Mouse (Mus musculus) heart, adult 8-10 months (tissue): ENCODE results near the gene Tent4b. TPM values are rescaled to one million over a fixed set of nuclear protein-coding genes. Genes with fewer than 3 reads are reported as not detected.
"Not testable (repeated sequence)": the region's sequence is repeated elsewhere in the genome, so short reads cannot be mapped to it uniquely, and the experiment has no call there.

Experiments
- DNase-seq: peaks from one replicate; pipeline ENCODE4 v3.0.0; 2022; ENCODE audit warnings: low spot score
- total RNA-seq, 4 experiments: library from RNA; stranded (reverse); gene quantifications; 2 replicates each; pipeline ENCODE4 v1.2.4; 2022

Tent4b gene
- total RNA-seq: 10 to 100 TPM; 17.2 to 20.5 (median 18.7) TPM

DNA sequence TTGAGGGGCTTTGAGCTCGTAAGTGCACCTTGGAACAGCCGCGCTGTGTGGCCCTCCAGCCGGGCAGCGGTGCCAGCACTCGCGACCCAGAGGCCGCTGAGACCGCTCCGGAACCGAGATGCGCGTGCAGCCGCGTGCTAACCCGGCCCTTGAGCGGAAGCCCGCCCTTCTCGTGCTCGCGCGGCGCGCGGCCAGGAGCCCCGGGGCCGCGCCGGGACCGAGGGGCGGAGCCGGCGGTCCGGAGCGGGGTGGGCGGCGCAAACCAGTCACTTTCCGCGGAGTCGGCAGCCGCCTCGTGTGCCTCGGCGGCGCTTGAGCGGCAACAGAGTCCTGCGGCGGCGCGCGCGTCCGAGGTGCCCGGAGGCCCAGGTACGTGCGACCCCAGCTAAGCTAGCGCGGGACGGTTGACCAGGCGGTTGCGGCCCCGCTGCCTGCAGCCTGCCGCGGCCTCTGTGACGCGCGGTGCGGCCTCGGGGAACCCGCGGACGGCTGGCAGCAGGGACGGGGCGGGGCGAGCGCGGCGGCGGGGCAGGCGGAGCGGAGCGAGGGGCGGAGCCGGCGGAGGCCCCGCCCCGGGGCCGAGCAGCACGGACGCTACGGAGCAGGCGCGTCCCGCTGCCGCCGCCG is at the start of gene Tent4b:
Gene Tent4b (plus strand): TSS at position 269 of the 627 bp plus-strand sequence.
- peak; percentile 91 for DNase-seq

DNA sequence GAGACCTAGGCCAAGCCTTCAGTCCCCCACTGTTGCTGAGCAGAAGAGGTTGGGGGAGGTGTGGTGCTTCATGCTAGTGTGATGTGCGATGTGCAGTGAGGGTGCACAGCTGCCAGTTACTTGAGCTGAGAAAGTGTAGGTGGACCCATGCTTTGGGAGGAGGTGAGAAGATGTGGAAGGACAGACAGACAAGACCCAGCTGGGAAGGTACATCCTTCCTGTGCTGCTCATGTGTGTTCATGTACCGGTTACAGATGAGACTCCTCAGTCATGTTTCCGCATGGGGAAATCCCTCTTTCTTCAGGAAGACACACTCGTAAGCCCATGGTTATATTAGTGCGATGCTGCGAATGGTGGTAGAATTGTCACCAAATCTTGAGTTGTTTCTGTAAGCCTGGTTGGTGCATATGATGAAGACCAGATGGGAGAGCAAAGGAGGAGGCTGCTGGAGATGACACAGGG is 48.1 kb upstream of the Tent4b start:
- DNase-seq: no peak

DNA sequence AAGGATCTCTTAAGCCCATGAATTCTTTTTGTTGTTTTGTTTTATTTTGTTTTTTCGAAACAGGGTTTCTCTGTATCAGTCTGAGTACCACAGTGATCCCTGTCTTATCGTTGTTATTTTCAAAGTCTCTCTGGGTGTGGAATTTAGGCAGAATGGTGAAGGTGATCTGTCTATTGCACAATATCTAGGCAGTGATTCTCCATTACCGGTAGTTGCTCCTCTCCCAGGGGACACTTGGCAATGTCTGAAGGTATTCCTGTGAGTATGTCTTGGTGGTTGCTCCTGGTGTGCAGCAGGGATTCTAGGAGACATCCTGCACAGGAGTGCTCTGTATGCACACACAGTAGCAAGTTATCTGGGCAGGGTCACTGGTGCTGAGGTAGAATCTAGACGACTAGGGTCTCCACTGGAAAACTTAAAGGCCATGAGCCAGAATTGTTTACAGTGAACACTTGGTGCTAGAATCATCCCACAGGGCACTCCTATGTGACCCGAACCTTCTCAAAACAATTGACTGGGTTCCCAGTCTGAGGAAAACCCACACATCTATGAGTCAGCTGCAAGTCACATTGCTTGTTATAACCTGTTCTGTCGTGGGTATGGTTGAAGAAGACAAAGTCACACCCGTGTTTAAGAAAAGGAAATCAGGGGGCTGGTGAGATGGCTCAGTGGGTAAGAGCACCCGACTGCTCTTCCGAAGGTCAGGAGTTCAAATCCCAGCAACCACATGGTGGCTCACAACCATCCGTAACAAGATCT is 38.6 kb upstream of the Tent4b start:
- DNase-seq: no peak

DNA sequence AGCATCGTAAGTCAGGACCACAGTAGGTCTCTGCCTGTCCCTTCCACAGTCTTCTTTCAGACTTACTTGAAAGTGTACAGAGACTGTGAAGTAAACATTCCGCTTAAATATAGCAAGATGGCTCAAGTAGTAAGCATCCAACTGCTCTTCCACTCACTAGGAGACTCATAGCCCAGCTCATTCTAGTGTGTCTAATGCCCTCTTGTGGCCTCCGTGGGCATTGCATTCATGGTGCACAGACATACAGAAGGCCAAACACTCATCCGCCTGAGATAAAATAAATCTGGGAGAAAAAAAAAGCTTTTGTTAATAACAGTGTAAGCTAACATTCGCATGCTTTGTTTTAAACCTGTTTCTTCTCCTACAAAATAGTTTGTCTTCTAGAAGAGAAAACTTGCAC is 37.6 kb upstream of the Tent4b start:
- peak; percentile 42 for DNase-seq

DNA sequence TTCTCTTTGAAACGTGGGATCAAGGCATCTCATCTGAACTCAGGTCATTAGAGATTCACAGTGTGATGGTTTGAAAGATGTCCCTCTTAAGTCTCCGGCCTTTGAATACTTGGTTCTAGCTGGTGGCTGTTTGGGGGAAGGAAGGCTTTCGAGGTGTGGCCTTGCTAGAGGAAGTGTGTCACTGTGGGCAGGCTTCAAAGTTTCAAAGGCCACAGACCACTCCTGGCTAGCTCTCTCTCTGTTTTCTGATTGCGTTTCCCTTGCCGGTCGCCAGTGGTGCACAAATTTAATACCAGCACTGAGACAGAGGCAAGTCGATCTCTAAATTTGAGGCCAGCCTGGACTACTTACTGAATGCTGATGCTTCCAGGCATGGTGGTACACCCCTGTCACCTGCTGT is 23.7 kb upstream of the Tent4b start:
- DNase-seq: no peak

DNA sequence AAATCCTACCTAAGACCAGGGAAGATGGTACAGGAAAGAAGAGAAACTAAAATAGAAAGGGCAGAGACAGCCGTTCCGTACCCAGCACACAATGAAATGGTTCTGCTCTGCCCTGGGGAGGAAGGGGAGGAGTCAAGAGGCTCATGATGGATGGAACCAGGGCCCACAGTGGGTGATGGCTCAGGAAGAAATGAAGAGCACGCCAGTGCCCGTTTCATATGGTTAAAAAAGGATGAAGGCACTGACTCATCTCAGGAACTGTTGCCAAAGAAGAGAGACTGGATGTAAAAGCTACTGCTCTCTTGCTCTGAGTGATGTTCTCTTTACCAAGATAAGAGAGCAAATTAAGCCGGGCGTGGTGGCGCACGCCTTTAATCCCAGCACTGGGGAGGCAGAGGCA is 21.7 kb upstream of the Tent4b start:
- DNase-seq: no peak

DNA sequence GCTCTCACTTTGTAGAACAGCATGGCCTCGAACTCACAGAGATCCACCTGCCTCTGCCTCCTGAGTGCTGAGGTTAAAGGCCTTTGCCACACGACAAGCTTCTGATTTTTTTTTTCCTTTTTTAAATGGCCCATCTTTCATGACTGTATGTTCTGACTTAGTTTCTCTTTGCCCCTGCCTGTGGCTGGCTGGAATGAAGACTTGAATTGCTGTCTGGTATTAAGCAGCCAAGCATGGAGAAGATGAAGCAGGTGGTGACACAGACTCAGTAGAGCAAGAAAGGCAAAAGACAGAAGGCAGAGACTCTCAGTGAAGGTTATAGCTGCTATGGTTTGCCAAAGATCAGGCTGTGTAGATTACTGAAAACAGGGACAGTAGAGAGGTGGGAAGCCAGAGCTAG is 15.9 kb upstream of the Tent4b start:
- no peak for DNase-seq

DNA sequence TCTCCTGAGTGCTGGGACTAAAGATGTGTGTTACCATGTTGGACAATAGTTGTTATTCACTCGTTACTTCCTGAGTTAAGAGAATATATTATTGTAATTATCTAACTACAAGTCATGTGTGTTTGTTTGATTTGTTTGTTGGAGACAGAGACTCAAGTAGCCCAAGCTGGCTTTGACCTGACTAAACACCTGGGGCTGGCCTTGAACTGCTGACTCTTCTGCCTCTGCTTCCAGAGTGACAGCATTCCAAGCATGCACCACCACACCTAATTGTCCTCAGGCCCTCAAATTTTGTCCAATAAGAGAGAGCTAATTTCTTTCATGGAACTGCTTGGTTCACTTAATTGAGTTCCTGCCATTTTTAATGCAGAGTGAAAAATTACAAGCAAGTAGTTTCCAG is 14.1 kb upstream of the Tent4b start:
- no peak for DNase-seq

DNA sequence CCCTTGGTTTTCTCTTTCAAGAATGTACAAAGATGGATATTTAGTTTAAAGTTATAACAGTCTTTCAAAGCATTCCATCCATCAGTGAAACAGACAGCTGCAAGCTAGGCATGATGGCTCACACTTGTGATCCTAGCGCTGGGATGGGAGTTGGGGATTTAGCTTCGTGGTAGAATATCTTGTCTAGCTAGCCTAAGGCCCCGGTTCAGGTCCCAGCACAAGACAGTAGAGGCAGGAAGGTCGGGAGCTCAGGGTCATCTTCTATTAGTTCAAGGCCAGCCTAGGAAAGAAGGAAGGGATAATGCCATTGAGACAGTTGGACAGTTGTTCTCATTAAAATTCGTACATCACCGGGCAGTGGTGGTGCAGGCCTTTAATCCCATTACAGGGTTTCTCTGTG is 13.3 kb upstream of the Tent4b start:
- no peak for DNase-seq

DNA sequence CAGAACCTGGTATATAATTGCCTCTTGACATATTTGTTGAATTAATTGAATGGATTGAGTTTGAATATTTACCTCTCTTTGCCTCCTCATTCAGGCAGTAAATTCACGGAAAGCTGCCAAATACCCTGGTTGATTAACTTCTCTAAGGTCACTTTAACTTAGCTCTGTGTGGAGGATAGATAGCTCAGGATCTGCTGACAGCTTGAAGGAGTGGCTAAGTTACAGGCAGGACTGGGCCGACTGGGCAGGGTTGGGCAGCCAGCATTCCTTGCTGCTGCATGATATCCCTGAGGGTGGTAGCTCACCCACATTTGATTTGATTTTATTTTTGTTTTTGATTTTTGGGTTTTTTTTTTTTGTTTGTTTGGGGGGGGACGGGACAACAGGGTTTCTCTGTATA is 1.7 kb upstream of the Tent4b start:
- no peak for DNase-seq

DNA sequence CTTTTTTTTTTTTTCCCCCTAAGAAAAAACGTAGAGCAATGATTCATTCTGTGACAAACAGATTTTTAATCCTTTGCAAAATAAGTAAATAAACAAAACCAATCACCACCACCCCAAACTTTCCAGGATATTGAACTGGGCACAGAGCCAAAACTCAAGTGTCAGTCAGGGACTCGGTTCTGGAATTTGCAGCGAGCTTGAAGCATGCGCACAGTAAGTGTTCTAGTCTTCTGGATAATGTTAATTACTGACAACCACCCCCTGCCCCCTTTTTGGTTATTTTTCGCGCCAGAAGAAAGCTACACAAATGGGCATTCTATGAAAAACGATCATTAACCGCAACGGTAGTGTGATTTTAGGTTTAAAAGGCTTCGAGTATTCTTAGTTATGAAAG is 465 bp upstream of the Tent4b start:
- no peak for DNase-seq

DNA sequence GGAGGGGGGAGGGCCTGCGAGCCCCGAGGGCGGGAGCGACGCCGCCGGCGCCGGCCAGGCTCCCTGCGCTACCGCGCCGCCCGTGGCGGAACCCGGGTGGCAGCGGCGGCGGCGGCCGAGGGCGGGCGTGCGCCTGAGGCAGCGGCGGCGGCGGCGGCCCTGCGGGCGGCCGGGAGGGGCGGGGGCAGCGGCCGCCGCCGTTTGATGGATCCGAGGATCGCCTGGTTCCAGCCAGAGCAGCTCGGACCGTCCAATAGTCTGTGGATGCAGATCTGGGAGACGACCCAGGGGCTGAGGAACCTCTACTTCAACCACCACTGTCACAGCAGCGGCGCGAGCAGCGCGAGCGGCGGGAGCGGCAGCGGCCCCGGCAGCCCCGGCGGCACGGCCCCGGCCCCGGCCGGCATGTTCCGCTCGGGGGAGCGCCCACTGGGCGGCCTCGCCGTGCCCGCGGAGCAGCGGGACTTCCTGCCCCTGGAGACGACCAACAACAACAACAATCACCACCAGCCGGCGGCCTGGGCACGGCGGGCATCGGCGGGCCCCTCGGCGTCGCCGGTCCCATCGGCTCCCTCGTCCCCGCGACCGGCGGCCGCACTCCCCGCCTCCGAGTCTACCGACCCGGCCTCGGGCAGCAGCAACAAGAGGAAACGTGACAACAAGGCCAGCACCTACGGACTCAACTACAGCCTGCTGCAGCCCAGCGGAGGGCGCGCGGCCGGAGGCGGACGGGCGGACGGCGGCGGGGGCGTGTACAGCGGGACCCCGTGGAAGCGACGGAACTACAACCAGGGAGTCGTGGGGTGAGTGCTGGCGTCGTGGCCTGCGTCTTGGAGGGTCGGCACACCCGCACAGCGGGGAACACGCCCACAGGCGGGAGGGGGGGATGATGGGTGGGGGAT is 938 bp downstream of the Tent4b start:
- no peak for DNase-seq

DNA sequence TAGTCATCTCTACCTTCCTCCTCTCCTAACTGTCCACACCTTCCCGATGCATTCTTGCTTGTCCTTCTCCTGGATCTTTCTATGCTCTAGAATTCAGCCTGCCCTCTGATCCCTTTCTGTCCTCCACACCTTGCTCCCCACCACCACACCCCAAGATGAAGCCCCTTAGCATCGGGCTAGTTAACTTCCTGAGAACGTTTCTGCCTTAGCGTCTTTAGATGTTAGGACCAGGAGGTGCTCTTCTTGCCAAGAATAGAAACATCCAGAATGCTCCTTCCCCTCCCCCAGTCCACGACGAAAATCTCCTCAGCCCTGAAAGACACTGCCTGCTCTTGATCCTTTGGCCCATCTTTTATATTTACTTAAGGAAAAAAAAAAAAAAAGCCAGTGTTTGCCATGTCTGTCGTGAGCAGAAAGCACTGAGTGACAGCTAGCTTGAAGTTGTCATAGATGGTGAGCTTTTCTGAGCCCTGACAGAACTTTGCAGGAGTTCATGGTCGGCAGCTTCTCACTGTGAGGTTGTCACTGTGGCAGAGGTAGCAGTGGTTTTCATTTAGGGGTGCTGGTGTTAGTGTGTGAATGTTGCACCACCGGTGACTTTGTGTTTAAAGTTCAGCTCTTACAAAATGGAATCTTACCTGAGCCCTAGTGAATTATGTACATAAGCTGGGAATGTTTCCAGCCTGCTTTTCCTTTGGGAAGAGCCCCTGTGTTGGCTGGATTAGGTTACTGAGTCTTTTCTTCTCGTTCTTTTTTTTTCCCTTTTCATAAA is 1.9 kb downstream of the Tent4b start:
- DNase-seq: no peak

DNA sequence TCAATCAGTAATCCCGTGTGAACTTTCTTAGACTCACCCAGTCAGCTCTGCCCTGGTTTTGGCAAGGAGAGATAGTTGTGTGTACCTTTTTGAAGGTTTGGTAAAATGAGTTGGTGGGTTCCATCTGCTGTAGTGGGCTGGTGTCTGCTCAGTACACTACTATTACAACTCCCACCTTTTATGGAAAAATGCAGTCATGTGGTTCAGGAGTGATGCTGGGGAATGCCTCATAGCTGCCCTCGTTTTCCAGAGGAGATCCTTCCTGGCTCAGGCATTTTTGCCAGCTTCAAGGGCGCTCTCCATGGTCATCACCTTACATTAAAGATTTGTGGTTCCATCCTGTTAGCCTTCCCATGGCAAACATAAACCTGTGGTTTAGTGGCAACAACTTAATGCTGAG is 2.6 kb downstream of the Tent4b start:
- DNase-seq: no peak

DNA sequence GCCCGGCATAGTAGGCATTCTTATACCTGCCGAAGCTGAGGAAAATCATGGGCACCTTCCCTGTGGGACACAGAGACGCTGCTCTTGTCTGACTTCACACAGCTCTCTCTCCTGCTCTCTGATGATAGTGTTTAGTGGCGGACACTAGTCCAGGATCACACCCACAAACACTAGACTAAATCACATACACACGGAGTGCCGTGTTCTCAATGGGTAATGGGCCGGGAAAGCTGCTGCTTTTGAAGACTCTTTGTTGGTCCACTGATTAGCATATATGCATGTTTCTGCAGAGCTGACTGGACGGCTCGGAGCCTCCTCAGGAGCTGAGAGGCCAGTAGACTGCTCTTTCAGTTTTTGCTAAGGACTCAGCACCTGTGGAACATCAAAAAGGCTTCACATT is 7.0 kb downstream of the Tent4b start:
- no peak for DNase-seq

DNA sequence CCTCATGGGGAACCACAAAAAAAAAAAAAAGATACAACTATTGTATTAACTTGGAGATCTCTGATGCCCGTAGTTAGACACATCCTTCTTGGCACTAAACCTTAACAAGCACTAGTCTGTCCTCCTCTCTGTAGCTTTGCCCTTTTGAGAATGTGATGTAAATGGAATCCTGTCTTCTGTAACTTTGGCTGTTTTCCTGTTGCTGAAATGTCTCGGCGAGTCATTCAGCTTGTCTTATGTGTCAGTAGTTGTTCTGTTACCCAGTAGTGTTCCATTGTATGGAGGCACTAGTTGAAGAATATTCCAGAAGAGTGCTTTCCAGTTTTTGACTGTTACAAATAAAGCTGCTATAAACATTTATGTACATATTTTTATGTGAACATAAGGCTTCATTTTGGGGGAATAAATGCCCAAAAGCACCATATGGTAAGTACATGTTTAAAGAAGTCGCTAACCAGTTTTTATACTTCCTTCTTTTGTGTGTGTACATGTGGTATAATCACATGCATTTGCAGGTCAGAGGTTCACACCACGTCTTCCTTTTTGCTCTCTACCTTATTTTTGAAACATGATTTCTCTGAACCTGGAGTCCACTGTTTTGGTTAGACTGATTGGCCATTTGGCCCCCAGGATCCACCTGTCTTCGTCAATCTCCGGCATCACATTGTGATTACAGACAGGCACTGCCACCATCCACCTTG is 8.3 kb downstream of the Tent4b start:
- DNase-seq: no peak

DNA sequence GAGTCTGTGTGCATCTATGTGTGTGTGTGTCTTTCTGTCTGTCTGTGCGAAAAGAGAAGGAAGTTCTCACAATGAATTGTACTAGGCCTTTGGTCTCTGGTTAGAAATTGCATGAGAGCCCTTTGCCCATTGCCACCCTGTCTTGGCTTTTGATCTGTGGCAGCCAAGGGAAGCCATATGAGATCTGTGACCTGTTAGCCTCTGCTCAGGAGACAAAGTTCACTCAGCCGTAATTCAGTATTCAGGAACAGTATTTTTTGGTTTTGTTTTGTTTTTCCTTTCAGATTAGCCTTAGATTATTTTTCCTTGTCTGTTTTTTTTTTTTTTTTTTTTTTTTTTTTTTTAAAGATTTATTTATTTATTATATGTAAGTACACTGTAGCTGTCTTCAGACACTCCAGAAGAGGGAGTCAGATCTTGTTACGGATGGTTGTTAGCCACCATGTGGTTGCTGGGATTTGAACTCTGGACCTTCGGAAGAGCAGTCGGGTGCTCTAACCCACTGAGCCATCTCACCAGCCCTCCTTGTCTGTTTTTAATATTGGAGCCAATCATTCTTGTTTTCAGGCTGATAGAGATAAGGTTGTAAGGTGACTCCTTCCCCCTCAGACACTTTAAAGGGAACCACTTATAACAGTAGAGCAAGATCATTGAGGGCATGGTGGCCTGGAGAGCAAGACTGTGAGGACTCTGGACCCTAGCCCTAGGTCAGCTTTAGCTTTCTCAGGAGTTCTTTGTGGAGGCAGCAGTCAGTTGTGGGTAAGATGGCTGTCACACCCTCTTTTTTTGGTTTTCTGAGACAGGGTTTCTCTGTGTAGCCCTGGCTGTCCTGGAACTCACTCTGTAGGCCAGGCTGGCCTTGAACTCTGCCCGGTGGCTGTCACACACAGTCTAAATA is 11.2 kb downstream of the Tent4b start:
- DNase-seq: not testable (repeated sequence)

DNA sequence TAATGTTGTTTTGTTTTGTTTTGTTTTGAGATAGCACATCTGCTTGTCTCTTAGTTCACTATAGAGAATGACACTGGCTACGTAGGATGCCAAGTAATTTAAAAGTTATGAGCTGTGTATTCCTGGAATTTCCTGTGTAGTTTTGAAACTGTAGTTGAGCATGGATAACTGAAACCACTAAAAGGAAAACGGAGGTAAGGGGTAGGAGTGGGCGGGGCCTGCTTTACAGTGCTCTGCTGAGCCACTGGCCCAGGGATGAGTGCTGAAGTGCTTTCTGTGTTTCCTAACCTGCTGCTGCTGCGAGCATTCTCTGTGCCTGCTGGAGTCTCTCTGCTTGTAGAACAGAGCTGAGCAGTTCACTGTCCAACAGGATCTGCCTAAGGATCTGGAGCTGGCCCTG is 22.3 kb downstream of the Tent4b start:
- no peak for DNase-seq

DNA sequence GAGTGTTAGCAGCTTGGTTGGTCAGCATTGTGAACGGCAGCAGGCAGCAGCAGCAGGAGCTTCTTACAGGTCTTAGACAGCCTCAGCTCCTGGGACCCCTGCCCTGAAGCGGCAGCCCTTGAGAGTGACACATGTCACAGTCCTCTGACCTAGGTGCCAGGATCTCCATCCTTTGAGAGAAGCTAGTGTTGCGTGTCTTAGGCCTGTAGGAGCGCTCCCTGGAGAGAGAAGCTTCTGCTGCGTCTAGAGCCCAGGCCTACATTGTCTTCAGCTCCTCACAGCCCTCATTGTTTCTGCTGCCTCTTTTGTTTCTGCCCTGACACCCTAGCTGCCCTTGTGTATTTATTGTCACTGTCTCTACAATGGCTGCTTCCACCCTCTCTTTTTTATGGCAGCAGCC is 26.3 kb downstream of the Tent4b start:
- no peak for DNase-seq

DNA sequence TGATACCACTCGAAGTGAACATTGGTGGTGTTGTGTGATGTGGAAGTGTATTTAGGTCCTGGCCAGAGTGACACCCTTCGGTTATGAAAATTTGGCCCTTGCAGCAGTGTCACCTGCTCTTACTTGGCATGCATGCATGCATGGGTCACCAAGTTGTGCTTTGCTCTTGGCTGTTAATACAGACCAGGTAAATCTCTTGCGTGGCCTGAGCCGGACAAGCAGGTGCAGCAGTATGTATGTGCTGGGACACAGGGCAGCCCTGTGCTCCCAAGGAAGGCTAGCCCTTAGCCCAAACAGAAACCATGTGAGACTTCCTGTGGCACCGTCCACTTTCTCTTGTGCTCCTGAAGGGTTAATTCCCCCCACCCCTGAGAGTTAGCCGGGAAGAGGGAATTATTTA is 28.8 kb downstream of the Tent4b start:
- DNase-seq: no peak
